Comparison of ENCODE assay signal across 2 mouse cellular contexts in the genomic region with DNA sequence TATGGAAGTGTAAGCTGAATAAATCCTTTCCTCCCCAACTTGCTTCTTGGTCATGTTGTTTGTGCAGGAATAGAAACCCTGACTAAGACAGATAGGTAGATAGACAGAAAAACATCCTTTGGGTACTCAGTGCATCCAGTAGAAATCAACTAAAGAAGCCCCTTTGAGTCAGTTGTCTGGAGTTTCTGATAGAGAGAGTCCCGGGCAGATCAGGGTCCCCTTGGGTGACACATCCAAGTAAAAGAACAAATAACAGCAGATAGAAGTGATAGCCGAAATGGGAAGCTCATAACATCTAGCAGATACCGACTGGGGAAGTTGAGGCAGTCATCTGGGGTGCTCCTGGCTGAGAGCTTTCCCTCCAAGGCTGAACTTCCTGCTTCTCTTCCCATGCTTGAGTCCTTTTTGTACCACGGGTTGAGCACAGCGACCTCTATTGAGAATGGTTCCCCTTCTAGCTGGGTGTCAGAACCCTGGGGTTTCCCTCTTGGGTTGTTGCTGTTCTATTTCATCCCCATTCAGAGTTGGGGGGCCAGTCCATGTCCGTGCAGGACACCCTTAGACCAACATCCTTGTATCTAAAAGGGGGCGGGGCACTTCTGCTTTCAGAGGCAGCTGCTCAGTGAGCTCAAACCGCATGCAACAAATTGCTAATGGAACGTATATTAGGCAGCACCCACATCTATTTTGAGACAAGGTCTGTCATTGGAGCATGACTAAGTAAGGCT.
A peak's percentile ranks its signal among the peaks of the same experiment; 100 is the strongest.
TF ChIP-seq lines count a peak whose summit lies in the region.

No protein-coding gene starts in this region.

TF ChIP-seq in C2C12, 6 proteins besides CTCF, POLR2A, EP300 and RAD21:
- TF ChIP-seq FOSL1 (IDR thresholded peaks at IDR 0.05; ENCODE audit: insufficient read depth, low read length, poor library complexity, severe bottlenecking) (no peak), MYOD1 (IDR thresholded peaks at IDR 0.05; ENCODE audit: control insufficient read depth, insufficient read length, low read depth) (peak; percentile 81)

TF ChIP-seq in myocyte, 11 proteins besides CTCF, POLR2A, EP300 and RAD21:
- TF ChIP-seq REST (IDR thresholded peaks at IDR 0.05; ENCODE audit: insufficient read depth, insufficient read length) = no peak
- TF ChIP-seq SRF (IDR thresholded peaks at IDR 0.05; ENCODE audit: control insufficient read depth, insufficient read length, low read depth) = no peak
- no peak for TF ChIP-seq USF1 (IDR thresholded peaks at IDR 0.05; ENCODE audit: low read depth)
- no peak for TF ChIP-seq TCF3 (IDR thresholded peaks at IDR 0.05; ENCODE audit: insufficient read length, low read depth)
- no peak for TF ChIP-seq E2F4 (IDR thresholded peaks at IDR 0.05; ENCODE audit: insufficient read depth)
- TF ChIP-seq MYOD1 (IDR thresholded peaks at IDR 0.05; ENCODE audit: control insufficient read depth in 1 of 3, insufficient read length in 2 of 3, low read depth in 2 of 3) = peak; percentile 60 to 88 (median 75)
- TF ChIP-seq POLR2AphosphoS2 (IDR thresholded peaks at IDR 0.05; ENCODE audit: insufficient read length, low read depth) = no peak
- TF ChIP-seq CEBPB (IDR thresholded peaks at IDR 0.05; ENCODE audit: insufficient read depth, poor library complexity, severe bottlenecking) = no peak
- no peak for TF ChIP-seq MAX (IDR thresholded peaks at IDR 0.05; ENCODE audit: low read depth)
- peak; percentile 18 for TF ChIP-seq TCF12 (IDR thresholded peaks at IDR 0.05; ENCODE audit: insufficient read depth, poor library complexity, severe bottlenecking)
- peak in 2 of 3 experiments; percentile 61 to 73 for TF ChIP-seq MYOG (IDR thresholded peaks at IDR 0.05; ENCODE audit: control insufficient read depth in 1 of 3, insufficient read depth in 1 of 3, insufficient read length in 2 of 3, low read depth in 2 of 3)
